Mouse (Mus musculus) MEL (cell line): ENCODE measurements at regions not wholly inside any gene's neighbourhood (a gene's known extent, or its start where the extent isn't known, plus 50 kb on each side); places are given as distances from the start of the nearest gene placed in this dataset.

Experiments
- DNase-seq: peaks from one replicate; pipeline ENCODE4 v3.0.0; 2011; ENCODE audit warnings: low read depth, low spot score
- H3K27ac ChIP-seq: 2 replicates; pipeline ENCODE4 v1.5.1; 2012; ENCODE audit warnings: low read depth, mild to moderate bottlenecking, control low read depth, low read length, moderate library complexity; ENCODE audit not compliant: control insufficient read depth
- H3K27me3 ChIP-seq, 2 experiments: fragments of 150-350 bp in 1 of 2; sonication (generic) in 1 of 2; 2 replicates each; pipeline ENCODE4 v1.6.1; 2012; ENCODE audit warnings: low read length in 2 of 2, mild to moderate bottlenecking in 2 of 2, improper control_type of control experiment in 1 of 2, moderate library complexity in 1 of 2; ENCODE audit not compliant: insufficient read depth in 2 of 2, control insufficient read depth in 1 of 2
- H3K36me3 ChIP-seq, 2 experiments: 2 replicates each; pipeline ENCODE4 v1.6.1; 2012 to 2014; ENCODE audit warnings: low read length in 2 of 2, improper control_type of control experiment in 1 of 2, inconsistent platforms in 1 of 2, mild to moderate bottlenecking in 1 of 2; ENCODE audit not compliant: insufficient read depth in 2 of 2, control insufficient read depth in 1 of 2
- H3K4me1 ChIP-seq, 2 experiments: fragments of 150-350 bp in 1 of 2; sonication (generic) in 1 of 2; 2 replicates each; pipeline ENCODE4 v1.6.1; 2012; ENCODE audit warnings: low read length in 2 of 2, improper control_type of control experiment in 1 of 2, mild to moderate bottlenecking in 1 of 2; ENCODE audit not compliant: insufficient read depth in 2 of 2, control insufficient read depth in 1 of 2
- H3K4me3 ChIP-seq, 2 experiments: fragments of 150-350 bp in 1 of 2; sonication (generic) in 1 of 2; 2 replicates each; pipeline ENCODE4 v1.5.1; 2012; ENCODE audit warnings: low read depth in 2 of 2, low read length in 2 of 2, mild to moderate bottlenecking in 2 of 2, moderate library complexity in 2 of 2, control low read depth in 1 of 2, improper control_type of control experiment in 1 of 2; ENCODE audit not compliant: control insufficient read depth in 1 of 2, insufficient read depth in 1 of 2
- H3K79me2 ChIP-seq: 2 replicates; pipeline ENCODE4 v1.6.1; 2012; ENCODE audit warnings: mild to moderate bottlenecking, low read length, moderate library complexity; ENCODE audit not compliant: control insufficient read depth, poor library complexity, insufficient read depth
- H3K9ac ChIP-seq: 2 replicates; pipeline ENCODE4 v1.6.1; 2012; ENCODE audit warnings: low read depth, mild to moderate bottlenecking, control low read depth, low read length, moderate library complexity; ENCODE audit not compliant: control insufficient read depth, poor library complexity, severe bottlenecking
- H3K9me3 ChIP-seq: fragments of 150-350 bp; sonication (generic); replicated peaks from 2 replicates; pipeline ENCODE4 v1.6.1; 2012; ENCODE audit warnings: mild to moderate bottlenecking, low read length, improper control_type of control experiment, moderate library complexity; ENCODE audit not compliant: insufficient read depth
- E2F4 ChIP-seq: IDR thresholded peaks from 2 replicates; pipeline ENCODE4 v1.6.1; 2011; ENCODE audit warnings: low read depth, low read length, improper control_type of control experiment, borderline replicate concordance
- ELF1 ChIP-seq: IDR thresholded peaks from 2 replicates; pipeline ENCODE4 v1.6.1; 2014; ENCODE audit warnings: low read depth, mild to moderate bottlenecking, inconsistent platforms, low read length, improper control_type of control experiment, moderate library complexity
- EP300 ChIP-seq, 2 experiments: IDR thresholded peaks; 2 replicates each; pipeline ENCODE4 v1.6.1; 2011; ENCODE audit warnings: improper control_type of control experiment in 2 of 2, low read length in 2 of 2, low read depth in 1 of 2, mild to moderate bottlenecking in 1 of 2
- ETS1 ChIP-seq: IDR thresholded peaks from 2 replicates; pipeline ENCODE4 v1.6.1; 2012; ENCODE audit warnings: low read depth, mild to moderate bottlenecking, inconsistent platforms, low read length, improper control_type of control experiment, moderate library complexity
- GABPA ChIP-seq: IDR thresholded peaks from 2 replicates; pipeline ENCODE4 v1.6.1; 2012; ENCODE audit warnings: low read depth, mild to moderate bottlenecking, inconsistent platforms, low read length, improper control_type of control experiment, moderate library complexity
- GATA1 ChIP-seq: IDR thresholded peaks from 2 replicates; pipeline ENCODE4 v1.6.1; 2011; ENCODE audit warnings: low read depth, low read length, improper control_type of control experiment
- HCFC1 ChIP-seq: IDR thresholded peaks from 2 replicates; pipeline ENCODE4 v1.6.1; 2012; ENCODE audit warnings: low read depth, mild to moderate bottlenecking, inconsistent platforms, low read length, improper control_type of control experiment, moderate library complexity
- JUND ChIP-seq: IDR thresholded peaks from 2 replicates; pipeline ENCODE4 v1.6.1; 2011; ENCODE audit warnings: low read depth, mild to moderate bottlenecking, improper control_type of control experiment, low read length
- MAX ChIP-seq: IDR thresholded peaks from 2 replicates; pipeline ENCODE4 v1.6.1; 2011; ENCODE audit warnings: low read length, improper control_type of control experiment
- RCOR1 ChIP-seq: IDR thresholded peaks from 2 replicates; pipeline ENCODE4 v1.6.1; 2012; ENCODE audit warnings: low read depth, mild to moderate bottlenecking, inconsistent platforms, low read length, improper control_type of control experiment
- SIN3A ChIP-seq: IDR thresholded peaks from 2 replicates; pipeline ENCODE4 v1.6.1; 2012; ENCODE audit warnings: low read length, improper control_type of control experiment, inconsistent platforms
- SMC3 ChIP-seq: IDR thresholded peaks from 2 replicates; pipeline ENCODE4 v1.6.1; 2011; ENCODE audit warnings: low read depth, low read length, improper control_type of control experiment
- TBP ChIP-seq: IDR thresholded peaks from 2 replicates; pipeline ENCODE4 v1.8.0; 2011; ENCODE audit warnings: low read depth, low read length, improper control_type of control experiment
- TCF12 ChIP-seq: IDR thresholded peaks from 2 replicates; pipeline ENCODE4 v1.6.1; 2014; ENCODE audit warnings: low read depth, mild to moderate bottlenecking, inconsistent platforms, low read length, improper control_type of control experiment, moderate library complexity
- UBTF ChIP-seq: IDR thresholded peaks from 2 replicates; pipeline ENCODE4 v1.6.1; 2012; ENCODE audit warnings: low read depth, mild to moderate bottlenecking, inconsistent platforms, low read length, improper control_type of control experiment, moderate library complexity, borderline replicate concordance; ENCODE audit not compliant: insufficient read depth
- USF2 ChIP-seq, 2 experiments: IDR thresholded peaks; 2 replicates each; pipeline ENCODE4 v1.6.1; 2011 to 2012; ENCODE audit warnings: improper control_type of control experiment in 2 of 2, low read length in 2 of 2, borderline replicate concordance in 1 of 2, inconsistent platforms in 1 of 2, low read depth in 1 of 2, mild to moderate bottlenecking in 1 of 2; ENCODE audit not compliant: insufficient read depth in 1 of 2
- ZNF384 ChIP-seq: IDR thresholded peaks from 2 replicates; pipeline ENCODE4 v1.6.1; 2012; ENCODE audit warnings: low read depth, mild to moderate bottlenecking, inconsistent platforms, low read length, improper control_type of control experiment

DNA sequence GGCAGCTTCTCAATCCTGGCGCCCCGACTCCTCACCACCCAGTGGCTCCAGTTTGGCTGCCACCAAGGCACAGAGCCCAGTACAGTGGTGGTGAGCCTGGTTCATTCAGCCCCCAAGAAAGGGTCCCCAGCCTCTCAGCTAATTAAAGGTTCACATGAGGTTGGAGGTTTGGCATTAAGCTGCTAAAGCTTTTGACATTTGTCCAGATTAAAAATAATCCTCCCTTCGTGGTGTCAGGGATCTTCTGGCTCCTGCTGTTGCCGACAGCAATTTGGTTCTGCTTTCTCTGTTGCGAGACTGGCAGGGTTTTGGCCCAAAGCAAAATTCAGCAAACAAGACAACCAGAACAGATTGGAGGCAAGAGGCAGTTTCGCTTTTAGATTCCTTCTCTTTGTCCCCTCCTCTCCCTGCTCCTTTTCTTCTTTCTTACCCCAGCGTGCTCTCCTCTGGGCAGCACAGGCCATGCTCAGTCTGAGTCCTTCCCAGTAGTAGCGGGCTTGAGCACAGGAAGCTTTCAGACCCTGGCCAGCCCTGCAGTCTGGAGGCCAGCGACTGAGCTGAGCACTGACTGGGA, 299.6 kb downstream of the Rnf144a start:
- Histone ChIP-seq H3K27me3 (no peaks in the 10 kb centered on the region), H3K36me3 (no peaks in the 10 kb centered on the region), H3K27ac (no peak overlapping the region), H3K4me1 (no peaks in the 10 kb centered on the region), H3K4me3 (no peak overlapping the region)
- DNase-seq = no peak
- no peak for TF ChIP-seq ELF1
- no peak for TF ChIP-seq SIN3A
- no peak for TF ChIP-seq USF2 (IDR thresholded peaks at IDR 0.05; ENCODE audit: borderline replicate concordance in 1 of 2, insufficient read depth in 1 of 2, low read depth in 1 of 2, low read length in 2 of 2)
- no peak for TF ChIP-seq SMC3
- TF ChIP-seq GATA1 = no peak
- TF ChIP-seq JUND = no peak
- TF ChIP-seq HCFC1 = no peak
- no peak for TF ChIP-seq EP300 (IDR thresholded peaks at IDR 0.05; ENCODE audit: low read depth in 1 of 2, low read length in 2 of 2)
- no peak for TF ChIP-seq TBP
- TF ChIP-seq MAX = no peak
- no peak for TF ChIP-seq ETS1
- TF ChIP-seq, all 39 proteins: peak for 0
- Histone ChIP-seq H3K9me3 (no peaks in the 10 kb centered on the region), H3K9ac (no peak overlapping the region), H3K79me2 (no peaks in the 10 kb centered on the region)

DNA sequence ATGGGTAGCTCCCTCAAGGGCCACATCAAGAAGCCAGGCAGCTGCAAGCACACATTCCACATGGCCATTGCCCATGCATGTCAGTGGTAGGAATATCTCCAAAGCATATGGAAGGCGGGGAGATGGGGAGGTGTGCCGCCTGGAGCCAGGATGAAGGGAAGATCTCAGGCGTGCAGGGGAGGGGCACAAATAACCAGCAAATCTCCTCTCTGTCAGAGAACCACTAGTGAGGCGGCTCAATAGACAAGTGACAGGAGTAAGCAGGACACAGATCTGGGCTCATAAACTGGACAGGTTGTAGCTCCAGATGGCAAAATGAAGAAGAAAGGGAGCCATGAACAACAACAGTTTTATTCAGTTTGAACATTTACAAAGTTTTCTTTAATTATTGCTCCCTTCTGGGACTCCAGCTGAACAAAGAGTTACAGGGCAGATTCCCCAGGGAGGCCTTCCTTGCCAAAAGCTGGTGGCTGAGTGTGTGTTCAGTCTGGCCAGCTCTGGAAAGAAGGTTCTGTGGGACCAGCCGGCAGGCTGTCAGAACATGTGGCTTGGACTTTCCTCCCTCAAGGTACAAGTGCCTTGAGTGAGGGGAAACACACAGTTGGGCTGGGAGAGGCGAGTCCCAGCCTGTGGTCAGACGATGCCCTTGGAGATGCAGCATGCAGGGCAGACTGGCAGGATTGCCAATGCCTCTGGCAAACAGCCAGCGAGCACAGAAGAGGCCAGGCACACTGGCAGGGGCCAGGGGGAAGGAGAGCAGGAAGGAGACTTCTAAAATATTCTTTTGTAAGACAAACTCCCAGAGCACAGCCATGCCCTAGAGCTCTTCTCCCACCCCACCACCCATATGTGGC, 302.7 kb downstream of the Rnf144a start:
- Histone ChIP-seq H3K4me3 (no peak overlapping the region), H3K4me1 (no peaks in the 10 kb centered on the region), H3K79me2 (no peaks in the 10 kb centered on the region), H3K36me3 (no peaks in the 10 kb centered on the region), H3K27me3 (no peaks in the 10 kb centered on the region), H3K9me3 (no peaks in the 10 kb centered on the region), H3K9ac (no peak overlapping the region), H3K27ac (no peak overlapping the region)
- DNase-seq = no peak
- no peak for TF ChIP-seq ZNF384

DNA sequence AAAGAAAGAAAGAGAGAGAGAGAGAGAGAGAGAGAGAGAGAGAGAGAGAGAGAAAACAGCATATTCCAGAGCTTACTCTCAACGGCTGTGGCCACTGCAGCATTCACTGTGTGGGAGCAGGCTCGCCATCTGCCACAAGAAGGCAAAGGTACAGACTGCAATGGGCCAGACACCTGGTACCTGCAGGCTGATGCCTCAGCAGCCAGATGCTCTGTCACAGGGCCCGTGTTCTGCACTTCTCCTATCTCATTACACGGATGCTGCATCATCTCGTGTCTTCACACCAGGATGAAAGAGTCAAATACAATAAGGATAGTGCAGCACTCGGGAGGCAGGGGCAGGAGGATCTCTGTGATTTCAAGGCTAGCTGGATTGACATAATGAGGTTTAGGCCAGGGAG, 305.2 kb downstream of the Rnf144a start:
- Histone ChIP-seq H3K4me3 (no peak overlapping the region), H3K27me3 (no peaks in the 10 kb centered on the region), H3K27ac (no peak overlapping the region), H3K79me2 (no peaks in the 10 kb centered on the region), H3K9me3 (no peaks in the 10 kb centered on the region)
- TF ChIP-seq GABPA (no peak), E2F4 (no peak), TCF12 (no peak), USF2 (IDR thresholded peaks at IDR 0.05; ENCODE audit: borderline replicate concordance in 1 of 2, insufficient read depth in 1 of 2, low read depth in 1 of 2, low read length in 2 of 2) (no peak), RCOR1 (no peak), EP300 (IDR thresholded peaks at IDR 0.05; ENCODE audit: low read depth in 1 of 2, low read length in 2 of 2) (no peak), UBTF (no peak), SMC3 (no peak)
- TF ChIP-seq, all 39 proteins: peak for 0
- H3K36me3 ChIP-seq = no peaks in the 10 kb centered on the region
- no peak overlapping the region for H3K9ac ChIP-seq
- no peak for DNase-seq
- H3K4me1 ChIP-seq = no peaks in the 10 kb centered on the region
